Mouse (Mus musculus) kidney, adult 2 months (tissue): ENCODE measurements at regions not wholly inside any gene's neighbourhood (a gene's known extent, or its start where the extent isn't known, plus 50 kb on each side); places are given as distances from the start of the nearest gene placed in this dataset.

Experiments used
- DNase-seq: peaks from one replicate; pipeline ENCODE4 v3.0.0; 2021
- H3K27ac ChIP-seq: fragments of 200-500 bp; 2 replicates; pipeline ENCODE4 v1.5.1; 2012; ENCODE audit warnings: low read depth, low read length, control low read depth, inconsistent platforms; ENCODE audit not compliant: insufficient read depth
- H3K27me3 ChIP-seq: fragments of 200-500 bp; replicated peaks from 2 replicates; pipeline ENCODE4 v1.6.1; 2012; ENCODE audit warnings: mild to moderate bottlenecking, moderate library complexity, low read length, inconsistent platforms; ENCODE audit not compliant: control insufficient read depth, insufficient read depth
- H3K36me3 ChIP-seq: fragments of 200-500 bp; 2 replicates; pipeline ENCODE4 v1.6.1; 2012; ENCODE audit warnings: mild to moderate bottlenecking, moderate library complexity, low read length, inconsistent platforms; ENCODE audit not compliant: control insufficient read depth, insufficient read depth
- H3K4me1 ChIP-seq: fragments of 200-500 bp; 2 replicates; pipeline ENCODE4 v1.6.1; 2011; ENCODE audit warnings: low read length; ENCODE audit not compliant: control insufficient read depth, insufficient read depth
- H3K4me3 ChIP-seq: fragments of 200-500 bp; 2 replicates; pipeline ENCODE4 v1.5.1; 2011; ENCODE audit warnings: mild to moderate bottlenecking, low read depth, low read length, control low read depth; ENCODE audit not compliant: insufficient read depth
- CTCF ChIP-seq: fragments of 200-500 bp; conservative IDR thresholded peaks from 2 replicates; pipeline ENCODE4 v1.5.1; 2011; ENCODE audit warnings: low read depth, mild to moderate bottlenecking, control low read depth, low read length, moderate library complexity, mixed read lengths; ENCODE audit not compliant: insufficient read depth, insufficient read length
- POLR2A ChIP-seq: fragments of 200-500 bp; IDR thresholded peaks from one replicate; pipeline ENCODE4 v1.6.1; 2011; ENCODE audit warnings: low read depth, low read length, control low read depth
- WGBS: fragments of 180-500 bp; shearing (Covaris S2); methylation state at CpG from one replicate; pipeline ENCODE4 v1.1.7; 2018; 5-methylcytosine and 5-hydroxymethylcytosine counted together

GRCm38 (mm10) chr17:72661678-72662077, 57.3 kb upstream of the Alk start:
- peak; percentile 21 for DNase-seq
- Histone ChIP-seq H3K27me3 (no peaks in the 10 kb centered on the region), H3K27ac (no peak overlapping the region), H3K4me1 (no peaks in the 10 kb centered on the region), H3K4me3 (no peak overlapping the region), H3K36me3 (no peaks in the 10 kb centered on the region)
- no peak for TF ChIP-seq POLR2A
- TF ChIP-seq CTCF: no peak
- 58% methylated on average over 2 of the region's 2 CpGs for WGBS

- Histone ChIP-seq H3K27me3 (no peaks in the 10 kb centered on the region), H3K4me1 (no peaks in the 10 kb centered on the region), H3K36me3 (no peaks in the 10 kb centered on the region), H3K27ac (no peak overlapping the region), H3K4me3 (no peak overlapping the region)
- no peak for TF ChIP-seq POLR2A
- no peak for TF ChIP-seq CTCF
- no peak for DNase-seq
- 77% methylated on average over 6 of the region's 6 CpGs for WGBS
Measured at GRCm38 (mm10) chr17:72658744-72659143, 54.3 kb upstream of the Alk start.

GRCm38 (mm10) chr17:72657826-72658225, 53.4 kb upstream of the Alk start:
- Histone ChIP-seq H3K27me3 (no peaks in the 10 kb centered on the region), H3K27ac (no peak overlapping the region), H3K4me1 (no peaks in the 10 kb centered on the region), H3K36me3 (no peaks in the 10 kb centered on the region), H3K4me3 (no peak overlapping the region)
- no peak for TF ChIP-seq POLR2A
- TF ChIP-seq CTCF: no peak
- WGBS: 41% methylated on average over 8 of the region's 8 CpGs
- DNase-seq: peak; percentile 57
